Mouse (Mus musculus) MEL (cell line): Measurements from ENCODE around the gene M6pr. TPM values are rescaled to one million over a fixed set of nuclear protein-coding genes. Genes with fewer than 3 reads are reported as not detected.

Source experiments
- DNase-seq: peaks from one replicate; pipeline ENCODE4 v3.0.0; 2011; ENCODE audit warnings: low read depth, low spot score
- H3K27ac ChIP-seq: 2 replicates; pipeline ENCODE4 v1.5.1; 2012; ENCODE audit warnings: low read depth, mild to moderate bottlenecking, control low read depth, low read length, moderate library complexity; ENCODE audit not compliant: control insufficient read depth
- H3K27me3 ChIP-seq, 2 experiments: fragments of 150-350 bp in 1 of 2; sonication (generic) in 1 of 2; 2 replicates each; pipeline ENCODE4 v1.6.1; 2012; ENCODE audit warnings: low read length in 2 of 2, mild to moderate bottlenecking in 2 of 2, improper control_type of control experiment in 1 of 2, moderate library complexity in 1 of 2; ENCODE audit not compliant: insufficient read depth in 2 of 2, control insufficient read depth in 1 of 2
- H3K36me3 ChIP-seq, 2 experiments: 2 replicates each; pipeline ENCODE4 v1.6.1; 2012 to 2014; ENCODE audit warnings: low read length in 2 of 2, improper control_type of control experiment in 1 of 2, inconsistent platforms in 1 of 2, mild to moderate bottlenecking in 1 of 2; ENCODE audit not compliant: insufficient read depth in 2 of 2, control insufficient read depth in 1 of 2
- H3K4me1 ChIP-seq, 2 experiments: fragments of 150-350 bp in 1 of 2; sonication (generic) in 1 of 2; 2 replicates each; pipeline ENCODE4 v1.6.1; 2012; ENCODE audit warnings: low read length in 2 of 2, improper control_type of control experiment in 1 of 2, mild to moderate bottlenecking in 1 of 2; ENCODE audit not compliant: insufficient read depth in 2 of 2, control insufficient read depth in 1 of 2
- H3K4me3 ChIP-seq, 2 experiments: fragments of 150-350 bp in 1 of 2; sonication (generic) in 1 of 2; 2 replicates each; pipeline ENCODE4 v1.5.1; 2012; ENCODE audit warnings: low read depth in 2 of 2, low read length in 2 of 2, mild to moderate bottlenecking in 2 of 2, moderate library complexity in 2 of 2, control low read depth in 1 of 2, improper control_type of control experiment in 1 of 2; ENCODE audit not compliant: control insufficient read depth in 1 of 2, insufficient read depth in 1 of 2
- H3K79me2 ChIP-seq: 2 replicates; pipeline ENCODE4 v1.6.1; 2012; ENCODE audit warnings: mild to moderate bottlenecking, low read length, moderate library complexity; ENCODE audit not compliant: control insufficient read depth, poor library complexity, insufficient read depth
- H3K9ac ChIP-seq: 2 replicates; pipeline ENCODE4 v1.6.1; 2012; ENCODE audit warnings: low read depth, mild to moderate bottlenecking, control low read depth, low read length, moderate library complexity; ENCODE audit not compliant: control insufficient read depth, poor library complexity, severe bottlenecking
- H3K9me3 ChIP-seq: fragments of 150-350 bp; sonication (generic); replicated peaks from 2 replicates; pipeline ENCODE4 v1.6.1; 2012; ENCODE audit warnings: mild to moderate bottlenecking, low read length, improper control_type of control experiment, moderate library complexity; ENCODE audit not compliant: insufficient read depth
- BHLHE40 ChIP-seq: IDR thresholded peaks from 2 replicates; pipeline ENCODE4 v1.6.1; 2012; ENCODE audit warnings: low read depth, mild to moderate bottlenecking, inconsistent platforms, low read length, improper control_type of control experiment, borderline replicate concordance
- CHD2 ChIP-seq: IDR thresholded peaks from 2 replicates; pipeline ENCODE4 v1.6.1; 2011; ENCODE audit warnings: low read length, improper control_type of control experiment
- CTCF ChIP-seq, 3 experiments: IDR thresholded peaks in 2 of 3; conservative IDR thresholded peaks in 1 of 3; 2 replicates each; pipeline ENCODE4 v1.5.1; 2011 to 2012; ENCODE audit warnings: low read length in 3 of 3, low read depth in 2 of 3, mild to moderate bottlenecking in 2 of 3, improper control_type of control experiment in 1 of 3, inconsistent platforms in 1 of 3, mixed read lengths in 1 of 3, moderate library complexity in 1 of 3; ENCODE audit not compliant: control insufficient read depth in 1 of 3, insufficient read depth in 1 of 3, poor library complexity in 1 of 3, severe bottlenecking in 1 of 3
- ETS1 ChIP-seq: IDR thresholded peaks from 2 replicates; pipeline ENCODE4 v1.6.1; 2012; ENCODE audit warnings: low read depth, mild to moderate bottlenecking, inconsistent platforms, low read length, improper control_type of control experiment, moderate library complexity
- GABPA ChIP-seq: IDR thresholded peaks from 2 replicates; pipeline ENCODE4 v1.6.1; 2012; ENCODE audit warnings: low read depth, mild to moderate bottlenecking, inconsistent platforms, low read length, improper control_type of control experiment, moderate library complexity
- HCFC1 ChIP-seq: IDR thresholded peaks from 2 replicates; pipeline ENCODE4 v1.6.1; 2012; ENCODE audit warnings: low read depth, mild to moderate bottlenecking, inconsistent platforms, low read length, improper control_type of control experiment, moderate library complexity
- MAFK ChIP-seq: IDR thresholded peaks from 2 replicates; pipeline ENCODE4 v1.6.1; 2011; ENCODE audit warnings: low read depth, mild to moderate bottlenecking, low read length, improper control_type of control experiment, borderline replicate concordance
- MEF2A ChIP-seq: IDR thresholded peaks from 2 replicates; pipeline ENCODE4 v1.6.1; 2014; ENCODE audit warnings: low read depth, mild to moderate bottlenecking, inconsistent platforms, low read length, improper control_type of control experiment; ENCODE audit not compliant: poor library complexity, insufficient replicate concordance, severe bottlenecking; ENCODE audit errors: extremely low read depth
- MXI1 ChIP-seq: IDR thresholded peaks from 2 replicates; pipeline ENCODE4 v1.6.1; 2011; ENCODE audit warnings: mild to moderate bottlenecking, low read depth, low read length, improper control_type of control experiment
- MYB ChIP-seq: IDR thresholded peaks from 2 replicates; pipeline ENCODE4 v1.6.1; 2011; ENCODE audit warnings: mild to moderate bottlenecking, low read depth, low read length, improper control_type of control experiment
- MYC ChIP-seq: IDR thresholded peaks from 2 replicates; pipeline ENCODE4 v1.6.1; 2011; ENCODE audit warnings: low read depth, mild to moderate bottlenecking, low read length, improper control_type of control experiment, moderate library complexity
- NELFE ChIP-seq: IDR thresholded peaks from 2 replicates; pipeline ENCODE4 v1.6.1; 2011; ENCODE audit warnings: low read depth, low read length, improper control_type of control experiment
- POLR2A ChIP-seq, 2 experiments: IDR thresholded peaks; 2 replicates each; pipeline ENCODE4 v1.6.1; 2011 to 2012; ENCODE audit warnings: low read length in 2 of 2, mild to moderate bottlenecking in 2 of 2, control low read depth in 1 of 2, improper control_type of control experiment in 1 of 2, low read depth in 1 of 2, moderate library complexity in 1 of 2; ENCODE audit not compliant: control insufficient read depth in 1 of 2, insufficient read depth in 1 of 2, poor library complexity in 1 of 2
- POLR2AphosphoS2 ChIP-seq: IDR thresholded peaks from 2 replicates; pipeline ENCODE4 v1.6.1; 2011; ENCODE audit warnings: low read length, improper control_type of control experiment
- POLR2AphosphoS5 ChIP-seq: IDR thresholded peaks from 2 replicates; pipeline ENCODE4 v1.6.1; 2012; ENCODE audit warnings: low read depth, borderline replicate concordance, mild to moderate bottlenecking, inconsistent platforms, low read length, moderate library complexity, mixed read lengths
- RAD21 ChIP-seq: IDR thresholded peaks from 2 replicates; pipeline ENCODE4 v1.6.1; 2011; ENCODE audit warnings: mild to moderate bottlenecking, low read depth, low read length, improper control_type of control experiment
- SIN3A ChIP-seq: IDR thresholded peaks from 2 replicates; pipeline ENCODE4 v1.6.1; 2012; ENCODE audit warnings: low read length, improper control_type of control experiment, inconsistent platforms
- SMC3 ChIP-seq: IDR thresholded peaks from 2 replicates; pipeline ENCODE4 v1.6.1; 2011; ENCODE audit warnings: low read depth, low read length, improper control_type of control experiment
- TBP ChIP-seq: IDR thresholded peaks from 2 replicates; pipeline ENCODE4 v1.8.0; 2011; ENCODE audit warnings: low read depth, low read length, improper control_type of control experiment
- ZC3H11A ChIP-seq: IDR thresholded peaks from 2 replicates; pipeline ENCODE4 v1.6.1; 2012; ENCODE audit warnings: low read depth, mild to moderate bottlenecking, inconsistent platforms, low read length, improper control_type of control experiment
- ZKSCAN1 ChIP-seq: IDR thresholded peaks from 2 replicates; pipeline ENCODE4 v1.6.1; 2012; ENCODE audit warnings: low read depth, mild to moderate bottlenecking, inconsistent platforms, low read length, improper control_type of control experiment, moderate library complexity
- ZMIZ1 ChIP-seq: IDR thresholded peaks from 2 replicates; pipeline ENCODE4 v1.6.1; 2012; ENCODE audit warnings: low read depth, mild to moderate bottlenecking, inconsistent platforms, low read length, improper control_type of control experiment, moderate library complexity
- ZNF384 ChIP-seq: IDR thresholded peaks from 2 replicates; pipeline ENCODE4 v1.6.1; 2012; ENCODE audit warnings: low read depth, mild to moderate bottlenecking, inconsistent platforms, low read length, improper control_type of control experiment
- polyA plus RNA-seq, 2 experiments: library from polyadenylated mRNA; stranded (reverse) in 1 of 2; unstranded in 1 of 2; fragments of >175 nt in 1 of 2; fragments of >200 nt in 1 of 2; gene quantifications; 2 replicates each; pipeline versions ENCODE4 v1.2.1 to v1.2.4; 2012; ENCODE audit warnings: low replicate concordance in 2 of 2, low read depth in 1 of 2; ENCODE audit not compliant: insufficient read length in 2 of 2, insufficient read depth in 1 of 2, missing spikeins in 1 of 2
- total RNA-seq: library from RNA; depleted of rRNA; stranded (reverse); fragments of 300-350 nt; gene quantifications from 2 replicates; pipeline ENCODE4 v1.2.3, GENCODE M21; 2012

Gene M6pr
- total and polyA plus RNA-seq, 3 experiments: 183 to 186 TPM; not detected in 1

- Histone ChIP-seq H3K4me3 (no peak overlapping the region), H3K9ac (no peak overlapping the region), H3K27ac (no peak overlapping the region), H3K27me3 (no peaks in the 10 kb centered on the region), H3K4me1 (peaks cover 2 to 14% of the 10 kb centered on the region in 2 experiments; a peak in 3 of 4 replicates), H3K36me3 (peaks cover 0 to 7% of the 10 kb centered on the region in 2 experiments; a peak in 2 of 4 replicates), H3K9me3 (no peaks in the 10 kb centered on the region), H3K79me2 (no peaks in the 10 kb centered on the region)
- TF ChIP-seq POLR2AphosphoS5 (no peak), ZKSCAN1 (no peak), MXI1 (no peak), MYC (no peak), MEF2A (no peak), BHLHE40 (no peak), MAFK (no peak), HCFC1 (no peak), NELFE (no peak)
- no peak for DNase-seq
Measured at GRCm38 (mm10) chr6:122303526-122303925, 5.0 kb upstream of the M6pr start.

- peak; percentile 88 for DNase-seq
- Histone ChIP-seq H3K27me3 (no peaks in the 10 kb centered on the region), H3K4me3 (no peak overlapping the region), H3K27ac (no peak overlapping the region), H3K4me1 (peaks cover 2 to 14% of the 10 kb centered on the region in 2 experiments; a peak in 3 of 4 replicates), H3K9me3 (no peaks in the 10 kb centered on the region), H3K9ac (peak overlapping the region; percentile 13; the same call in 1 of the 2 replicates), H3K36me3 (peaks cover 0 to 7% of the 10 kb centered on the region in 2 experiments; a peak in 2 of 4 replicates), H3K79me2 (peaks cover 5% of the 10 kb centered on the region)
- peak; percentile 98 for TF ChIP-seq SMC3
- TF ChIP-seq POLR2AphosphoS2: peak; percentile 75; the same call in 1 of the 2 replicates
- TF ChIP-seq MYB: no peak
- TF ChIP-seq CHD2: no peak
- TF ChIP-seq TBP: peak; percentile 94
- TF ChIP-seq RAD21: peak; percentile 77
- TF ChIP-seq ETS1: peak; percentile 69
- TF ChIP-seq ZKSCAN1: no peak
- peak; percentile 47 for TF ChIP-seq ZNF384
- no peak for TF ChIP-seq GABPA
- peak; percentile 4; the same call in 1 of the 2 replicates for TF ChIP-seq SIN3A
- TF ChIP-seq NELFE: peak; percentile 33; the same call in 1 of the 2 replicates
- TF ChIP-seq CTCF (IDR thresholded peaks at IDR 0.05 in 2 of 3, conservative IDR thresholded peaks at IDR 0.05 in 1 of 3; ENCODE audit: control insufficient read depth in 1 of 3, insufficient read depth in 1 of 3, low read depth in 2 of 3, low read length in 3 of 3, poor library complexity in 1 of 3, severe bottlenecking in 1 of 3): peak; percentile 67 to 89 (median 89)
- peak; percentile 92 for TF ChIP-seq ZC3H11A
- peak; percentile 98 for TF ChIP-seq ZMIZ1
- TF ChIP-seq POLR2A (IDR thresholded peaks at IDR 0.05; ENCODE audit: control insufficient read depth in 1 of 2, insufficient read depth in 1 of 2, low read depth in 1 of 2, low read length in 2 of 2, poor library complexity in 1 of 2): peak; percentile 53 to 77; a peak in 2 of 4 replicates
Measured at GRCm38 (mm10) chr6:122304355-122304754, 4.2 kb upstream of the M6pr start.
